Mouse (Mus musculus): ENCODE measurements around the gene Fmo4. TPM values are rescaled to one million over a fixed set of nuclear protein-coding genes. Genes with fewer than 3 reads are reported as not detected.

Fmo4 gene
- 0.46 and 0.55 TPM in 2 replicates for polyA plus RNA-seq (2014; fragmentation: Nextera tagmentation; extraction: Ambion mirVana)

- no peak within 1 kb of the TSS for H3K4me3 ChIP-seq (ENCODE audit: control insufficient read depth in 1 of 2, insufficient read depth in 1 of 2, low read depth in 1 of 2, low read length in 2 of 2)
- ATAC-seq (ENCODE audit: insufficient number of reproducible peaks, insufficient read depth, low FRiP score, low read depth), result no peak
- no peak within 1 kb of the TSS for H3K27ac ChIP-seq (replicated peaks in 1 of 2; ENCODE audit: control insufficient read depth in 1 of 2, insufficient read depth in 1 of 2, low read depth in 2 of 2, low read length in 2 of 2)
- no peak within 1 kb of the TSS for H3K4me2 ChIP-seq (ENCODE audit: low read length)
- no peaks in the 10 kb centered on the region for H3K9me3 ChIP-seq (ENCODE audit: control insufficient read depth, low read length)
- 42% methylated on average over 8 of the region's 8 CpGs for WGBS
- H3K36me3 ChIP-seq (ENCODE audit: control insufficient read depth, insufficient read depth, low read length), result no peaks in the 10 kb centered on the region
- H3K27me3 ChIP-seq (ENCODE audit: control insufficient read depth, insufficient read depth, low read length), result no peaks in the 10 kb centered on the region
- no peak within 1 kb of the TSS for H3K9ac ChIP-seq (ENCODE audit: low read length)
- H3K4me1 ChIP-seq (ENCODE audit: control insufficient read depth in 2 of 2, insufficient read depth in 2 of 2, low read length in 2 of 2), result no peaks in the 10 kb centered on the region
These were observed at the start of gene Fmo4 for GRCm38 (mm10) chr1:162813836-162814156. TSS of gene Fmo4 (minus strand) at chr1:162813972.

GRCm38 (mm10) chr1:162862328-162862727, 48.6 kb upstream of the Fmo4 start:
- H3K4me2 ChIP-seq (ENCODE audit: low read length), result no peak overlapping the region
- no peaks in the 10 kb centered on the region for H3K4me1 ChIP-seq (ENCODE audit: control insufficient read depth in 2 of 2, insufficient read depth in 2 of 2, low read length in 2 of 2)
- 44% methylated on average over 1 of the region's 1 CpGs for WGBS
- H3K9me3 ChIP-seq (ENCODE audit: control insufficient read depth, low read length), result no peaks in the 10 kb centered on the region
- H3K9ac ChIP-seq (ENCODE audit: low read length), result no peak overlapping the region
- H3K27ac ChIP-seq (replicated peaks in 1 of 2; ENCODE audit: control insufficient read depth in 1 of 2, insufficient read depth in 1 of 2, low read depth in 2 of 2, low read length in 2 of 2), result no peak overlapping the region
- no peak for ATAC-seq (ENCODE audit: insufficient number of reproducible peaks, insufficient read depth, low FRiP score, low read depth)
- no peaks in the 10 kb centered on the region for H3K27me3 ChIP-seq (ENCODE audit: control insufficient read depth, insufficient read depth, low read length)
- no peaks in the 10 kb centered on the region for H3K36me3 ChIP-seq (ENCODE audit: control insufficient read depth, insufficient read depth, low read length)
- H3K4me3 ChIP-seq (ENCODE audit: control insufficient read depth in 1 of 2, insufficient read depth in 1 of 2, low read depth in 1 of 2, low read length in 2 of 2), result no peak overlapping the region

- Histone ChIP-seq H3K27ac (replicated peaks in 1 of 2; ENCODE audit: control insufficient read depth in 1 of 2, insufficient read depth in 1 of 2, low read depth in 2 of 2, low read length in 2 of 2) (no peak overlapping the region), H3K27me3 (ENCODE audit: control insufficient read depth, insufficient read depth, low read length) (no peaks in the 10 kb centered on the region), H3K4me2 (ENCODE audit: low read length) (no peak overlapping the region), H3K9ac (ENCODE audit: low read length) (no peak overlapping the region), H3K4me1 (ENCODE audit: control insufficient read depth in 2 of 2, insufficient read depth in 2 of 2, low read length in 2 of 2) (no peaks in the 10 kb centered on the region), H3K36me3 (ENCODE audit: control insufficient read depth, insufficient read depth, low read length) (no peaks in the 10 kb centered on the region), H3K4me3 (ENCODE audit: control insufficient read depth in 1 of 2, insufficient read depth in 1 of 2, low read depth in 1 of 2, low read length in 2 of 2) (no peak overlapping the region), H3K9me3 (ENCODE audit: control insufficient read depth, low read length) (no peaks in the 10 kb centered on the region)
- WGBS, result 78% methylated on average over 9 of the region's 9 CpGs
- no peak for ATAC-seq (ENCODE audit: insufficient number of reproducible peaks, insufficient read depth, low FRiP score, low read depth)
These were observed 46.3 kb upstream of the Fmo4 start for GRCm38 (mm10) chr1:162859996-162860605.

- no peaks in the 10 kb centered on the region for H3K4me1 ChIP-seq (ENCODE audit: control insufficient read depth in 2 of 2, insufficient read depth in 2 of 2, low read length in 2 of 2)
- H3K27me3 ChIP-seq (ENCODE audit: control insufficient read depth, insufficient read depth, low read length), result no peaks in the 10 kb centered on the region
- H3K4me2 ChIP-seq (ENCODE audit: low read length), result no peak overlapping the region
- no peak overlapping the region for H3K9ac ChIP-seq (ENCODE audit: low read length)
- H3K27ac ChIP-seq (replicated peaks in 1 of 2; ENCODE audit: control insufficient read depth in 1 of 2, insufficient read depth in 1 of 2, low read depth in 2 of 2, low read length in 2 of 2), result no peak overlapping the region
- no peak for ATAC-seq (ENCODE audit: insufficient number of reproducible peaks, insufficient read depth, low FRiP score, low read depth)
- no peaks in the 10 kb centered on the region for H3K9me3 ChIP-seq (ENCODE audit: control insufficient read depth, low read length)
- 62% methylated on average over 10 of the region's 10 CpGs for WGBS
- H3K4me3 ChIP-seq (ENCODE audit: control insufficient read depth in 1 of 2, insufficient read depth in 1 of 2, low read depth in 1 of 2, low read length in 2 of 2), result no peak overlapping the region
- H3K36me3 ChIP-seq (ENCODE audit: control insufficient read depth, insufficient read depth, low read length), result no peaks in the 10 kb centered on the region
These were observed 45.8 kb upstream of the Fmo4 start for GRCm38 (mm10) chr1:162859545-162859976.

GRCm38 (mm10) chr1:162858748-162859130, 45.0 kb upstream of the Fmo4 start:
- ATAC-seq (ENCODE audit: insufficient number of reproducible peaks, insufficient read depth, low FRiP score, low read depth), result no peak
- Histone ChIP-seq H3K27ac (replicated peaks in 1 of 2; ENCODE audit: control insufficient read depth in 1 of 2, insufficient read depth in 1 of 2, low read depth in 2 of 2, low read length in 2 of 2) (no peak overlapping the region), H3K27me3 (ENCODE audit: control insufficient read depth, insufficient read depth, low read length) (no peaks in the 10 kb centered on the region), H3K36me3 (ENCODE audit: control insufficient read depth, insufficient read depth, low read length) (no peaks in the 10 kb centered on the region), H3K4me2 (ENCODE audit: low read length) (no peak overlapping the region), H3K4me1 (ENCODE audit: control insufficient read depth in 2 of 2, insufficient read depth in 2 of 2, low read length in 2 of 2) (no peaks in the 10 kb centered on the region), H3K9me3 (ENCODE audit: control insufficient read depth, low read length) (no peaks in the 10 kb centered on the region), H3K4me3 (ENCODE audit: control insufficient read depth in 1 of 2, insufficient read depth in 1 of 2, low read depth in 1 of 2, low read length in 2 of 2) (no peak overlapping the region), H3K9ac (ENCODE audit: low read length) (no peak overlapping the region)
- WGBS, result 77% methylated on average over 12 of the region's 12 CpGs

- no peaks in the 10 kb centered on the region for H3K36me3 ChIP-seq (ENCODE audit: control insufficient read depth, insufficient read depth, low read length)
- no peak overlapping the region for H3K27ac ChIP-seq (replicated peaks in 1 of 2; ENCODE audit: control insufficient read depth in 1 of 2, insufficient read depth in 1 of 2, low read depth in 2 of 2, low read length in 2 of 2)
- H3K9ac ChIP-seq (ENCODE audit: low read length), result no peak overlapping the region
- H3K9me3 ChIP-seq (ENCODE audit: control insufficient read depth, low read length), result no peaks in the 10 kb centered on the region
- ATAC-seq (ENCODE audit: insufficient number of reproducible peaks, insufficient read depth, low FRiP score, low read depth), result no peak
- no peak overlapping the region for H3K4me2 ChIP-seq (ENCODE audit: low read length)
- H3K27me3 ChIP-seq (ENCODE audit: control insufficient read depth, insufficient read depth, low read length), result no peaks in the 10 kb centered on the region
- WGBS, result 75% methylated on average over 18 of the region's 18 CpGs
- H3K4me3 ChIP-seq (ENCODE audit: control insufficient read depth in 1 of 2, insufficient read depth in 1 of 2, low read depth in 1 of 2, low read length in 2 of 2), result no peak overlapping the region
- no peaks in the 10 kb centered on the region for H3K4me1 ChIP-seq (ENCODE audit: control insufficient read depth in 2 of 2, insufficient read depth in 2 of 2, low read length in 2 of 2)
These were observed 44.3 kb upstream of the Fmo4 start for GRCm38 (mm10) chr1:162857766-162858747.

- H3K36me3 ChIP-seq (ENCODE audit: control insufficient read depth, insufficient read depth, low read length), result no peaks in the 10 kb centered on the region
- WGBS, result 41% methylated on average over 3 of the region's 3 CpGs
- no peak for ATAC-seq (ENCODE audit: insufficient number of reproducible peaks, insufficient read depth, low FRiP score, low read depth)
These were observed 40.2 kb upstream of the Fmo4 start for GRCm38 (mm10) chr1:162853812-162854482.

More at GRCm38 (mm10) chr1:162853812-162854482, 40.2 kb upstream of the Fmo4 start:
- Histone ChIP-seq H3K4me3 (ENCODE audit: control insufficient read depth in 1 of 2, insufficient read depth in 1 of 2, low read depth in 1 of 2, low read length in 2 of 2) (no peak overlapping the region), H3K4me1 (ENCODE audit: control insufficient read depth in 2 of 2, insufficient read depth in 2 of 2, low read length in 2 of 2) (no peaks in the 10 kb centered on the region), H3K4me2 (ENCODE audit: low read length) (no peak overlapping the region), H3K27ac (replicated peaks in 1 of 2; ENCODE audit: control insufficient read depth in 1 of 2, insufficient read depth in 1 of 2, low read depth in 2 of 2, low read length in 2 of 2) (no peak overlapping the region), H3K9ac (ENCODE audit: low read length) (no peak overlapping the region), H3K9me3 (ENCODE audit: control insufficient read depth, low read length) (no peaks in the 10 kb centered on the region), H3K27me3 (ENCODE audit: control insufficient read depth, insufficient read depth, low read length) (no peaks in the 10 kb centered on the region)

Data from heart, embryonic 14.5 days (tissue).